Mouse (Mus musculus) testis, adult 2 months (tissue): ENCODE results near the gene Slc25a54. TPM values are rescaled to one million over a fixed set of nuclear protein-coding genes. Genes with fewer than 3 reads are reported as not detected.

Source experiments
- H3K27ac ChIP-seq: fragments of 200-500 bp; 2 replicates; pipeline ENCODE4 v1.5.1; 2012; ENCODE audit warnings: low read depth, low read length; ENCODE audit not compliant: control insufficient read depth, insufficient read depth
- H3K27me3 ChIP-seq: fragments of 200-500 bp; 2 replicates; pipeline ENCODE4 v1.6.1; 2012; ENCODE audit warnings: mild to moderate bottlenecking, low read length, moderate library complexity; ENCODE audit not compliant: control insufficient read depth, insufficient read depth
- H3K36me3 ChIP-seq: fragments of 200-500 bp; 2 replicates; pipeline ENCODE4 v1.6.1; 2012; ENCODE audit warnings: mild to moderate bottlenecking, low read length; ENCODE audit not compliant: control insufficient read depth, insufficient read depth
- H3K4me1 ChIP-seq: fragments of 200-500 bp; 2 replicates; pipeline ENCODE4 v1.6.1; 2012; ENCODE audit warnings: low read length; ENCODE audit not compliant: control insufficient read depth, insufficient read depth
- H3K4me3 ChIP-seq: fragments of 200-500 bp; 2 replicates; pipeline ENCODE4 v1.5.1; 2012; ENCODE audit warnings: low read depth, mild to moderate bottlenecking, low read length, moderate library complexity, mixed read lengths; ENCODE audit not compliant: control insufficient read depth
- CTCF ChIP-seq: fragments of 200-500 bp; IDR thresholded peaks from 2 replicates; pipeline ENCODE4 v1.5.1; 2012; ENCODE audit warnings: low read depth, mild to moderate bottlenecking, inconsistent platforms, low read length, moderate library complexity; ENCODE audit not compliant: control insufficient read depth, insufficient read depth, insufficient replicate concordance
- POLR2A ChIP-seq: fragments of 200-500 bp; IDR thresholded peaks from 2 replicates; pipeline ENCODE4 v1.6.1; 2012; ENCODE audit warnings: low read depth, mild to moderate bottlenecking, inconsistent platforms, low read length, moderate library complexity; ENCODE audit not compliant: control insufficient read depth
- polyA plus RNA-seq: library from polyadenylated mRNA; depleted of rRNA; stranded (reverse); fragments of >200 nt; gene quantifications from 2 replicates; pipeline ENCODE4 v1.2.3, GENCODE M21; 2012

Slc25a54 gene
- polyA plus RNA-seq, 1 experiment = 9.7 TPM

DNA sequence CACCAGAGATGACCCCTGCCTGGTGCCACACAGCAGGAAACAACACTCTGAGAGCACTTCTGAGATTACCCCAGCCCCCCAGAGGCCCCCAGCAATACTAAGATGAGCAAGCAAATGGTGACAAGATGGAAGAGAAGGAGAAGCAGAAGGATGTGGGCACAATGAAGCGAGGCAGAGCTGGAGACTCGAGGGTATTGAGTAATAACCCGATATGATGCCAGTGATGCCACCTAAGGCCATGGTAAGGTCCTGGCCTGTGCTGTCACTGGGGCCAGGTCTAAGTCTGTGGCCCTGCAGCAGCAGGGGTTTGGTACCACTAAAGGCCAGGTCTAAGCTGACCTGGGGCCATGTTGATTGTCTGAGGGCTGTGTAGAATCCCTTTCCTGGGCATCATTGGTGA lies 33.8 kb upstream of the Slc25a54 start:
- Histone ChIP-seq H3K27ac (no peak overlapping the region), H3K4me3 (no peak overlapping the region)
- no peak for TF ChIP-seq CTCF
- TF ChIP-seq POLR2A = no peak

DNA sequence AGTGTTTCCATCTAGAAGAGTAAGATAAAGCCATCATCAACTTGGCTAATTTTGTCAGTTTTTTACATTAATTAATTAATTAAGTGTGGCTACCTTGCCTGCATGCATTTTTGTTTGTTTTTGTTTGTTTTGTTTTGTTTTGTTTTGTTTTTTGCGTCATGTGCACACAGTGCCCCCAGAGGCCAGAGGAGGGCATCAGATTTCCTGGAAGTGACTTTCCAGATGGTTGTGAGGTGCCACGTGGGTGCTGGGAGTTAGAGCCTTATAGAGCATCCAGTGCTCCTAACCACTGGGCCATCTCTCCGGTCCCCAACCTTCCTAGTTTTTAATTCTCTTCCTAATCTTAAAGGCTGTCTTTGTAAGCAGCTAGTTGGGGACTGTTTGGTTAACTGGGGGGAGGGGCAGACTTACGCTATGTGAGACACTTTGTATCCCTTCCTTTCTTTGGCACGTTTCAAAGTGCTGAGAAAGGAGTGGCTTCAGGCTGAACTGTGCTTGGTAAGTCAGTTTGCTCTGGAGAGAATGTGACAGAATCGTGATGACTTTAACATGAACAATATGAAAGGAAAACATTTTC lies 32.5 kb upstream of the Slc25a54 start:
- no peaks in the 10 kb centered on the region for H3K36me3 ChIP-seq
- no peak overlapping the region for H3K27ac ChIP-seq
- H3K4me3 ChIP-seq = no peak overlapping the region
- H3K27me3 ChIP-seq = no peaks in the 10 kb centered on the region
- no peaks in the 10 kb centered on the region for H3K4me1 ChIP-seq
- TF ChIP-seq CTCF (no peak), POLR2A (no peak)

More for the DNA sequence above, 33.8 kb upstream of the Slc25a54 start:
- Histone ChIP-seq H3K36me3 (no peaks in the 10 kb centered on the region), H3K4me1 (no peaks in the 10 kb centered on the region), H3K27me3 (no peaks in the 10 kb centered on the region)

GRCm38 (mm10) chr3:109051056-109051945 lies 29.0 kb upstream of the Slc25a54 start:
- TF ChIP-seq CTCF (no peak), POLR2A (no peak)
- Histone ChIP-seq H3K36me3 (no peaks in the 10 kb centered on the region), H3K27me3 (no peaks in the 10 kb centered on the region), H3K4me3 (no peak overlapping the region), H3K4me1 (no peaks in the 10 kb centered on the region), H3K27ac (no peak overlapping the region)

DNA sequence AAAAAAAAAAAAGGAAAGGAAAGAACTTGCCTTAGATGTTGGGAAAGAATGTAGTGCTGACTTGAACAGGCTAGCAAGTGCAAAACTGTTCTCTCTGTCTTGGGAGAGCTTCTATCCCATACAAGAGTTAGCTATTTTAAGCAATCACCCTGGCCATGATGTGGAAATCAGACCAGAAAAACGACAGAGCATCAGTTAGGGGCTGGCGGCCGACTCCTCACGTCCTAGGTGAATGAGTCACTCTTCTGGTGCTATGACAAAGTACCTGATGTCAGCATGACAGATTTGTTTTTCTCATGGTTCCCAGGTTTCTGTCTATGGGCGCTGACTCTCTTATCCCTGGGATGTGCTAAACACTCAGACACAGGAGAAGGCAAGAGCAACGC lies 28.3 kb upstream of the Slc25a54 start:
- TF ChIP-seq POLR2A (no peak), CTCF (no peak)
- Histone ChIP-seq H3K27me3 (no peaks in the 10 kb centered on the region), H3K4me1 (no peaks in the 10 kb centered on the region), H3K36me3 (no peaks in the 10 kb centered on the region), H3K4me3 (no peak overlapping the region), H3K27ac (no peak overlapping the region)

GRCm38 (mm10) chr3:109059903-109060302 lies 20.4 kb upstream of the Slc25a54 start:
- Histone ChIP-seq H3K36me3 (no peaks in the 10 kb centered on the region), H3K4me3 (no peak overlapping the region), H3K4me1 (no peaks in the 10 kb centered on the region; the same call in 1 of the 2 replicates), H3K27me3 (no peaks in the 10 kb centered on the region), H3K27ac (no peak overlapping the region)
- TF ChIP-seq POLR2A (no peak), CTCF (no peak)

- Histone ChIP-seq H3K27ac (no peak overlapping the region), H3K4me1 (no peaks in the 10 kb centered on the region; the same call in 1 of the 2 replicates), H3K4me3 (no peak overlapping the region), H3K27me3 (no peaks in the 10 kb centered on the region), H3K36me3 (no peaks in the 10 kb centered on the region)
- TF ChIP-seq POLR2A (no peak), CTCF (no peak)
Observed at GRCm38 (mm10) chr3:109062391-109062790, 17.9 kb upstream of the Slc25a54 start.

GRCm38 (mm10) chr3:109062989-109063388 lies 17.3 kb upstream of the Slc25a54 start:
- TF ChIP-seq CTCF = no peak
- Histone ChIP-seq H3K4me3 (no peak overlapping the region), H3K4me1 (no peaks in the 10 kb centered on the region; the same call in 1 of the 2 replicates), H3K27ac (no peak overlapping the region), H3K36me3 (no peaks in the 10 kb centered on the region), H3K27me3 (no peaks in the 10 kb centered on the region)
